Mouse (Mus musculus): ENCODE measurements around the gene Il5ra.

DNA sequence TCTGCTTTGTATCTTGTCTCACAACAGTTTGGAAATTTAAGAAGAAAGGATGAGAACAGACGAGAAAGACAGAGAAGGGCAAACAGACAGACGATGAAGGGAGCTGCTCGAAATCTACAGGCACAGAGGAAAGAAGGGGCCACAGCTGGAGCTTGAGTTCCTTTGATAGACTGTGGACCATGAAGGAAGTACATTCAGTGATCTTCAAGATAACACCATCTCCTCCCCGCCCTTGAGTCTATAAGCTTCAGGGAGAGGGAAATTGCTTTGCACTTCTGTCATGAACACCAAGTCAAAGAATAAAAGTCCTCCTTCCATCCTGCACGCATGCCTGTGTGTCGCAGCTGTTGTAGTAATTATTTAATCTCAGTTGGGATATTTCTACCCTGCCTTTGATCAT, 22.8 kb downstream of the Il5ra start:
- no peak for TF ChIP-seq POLR2A (IDR thresholded peaks at IDR 0.05; ENCODE audit: borderline replicate concordance, extremely low read depth, low read depth, low read length)
- no peak for TF ChIP-seq CTCF (IDR thresholded peaks at IDR 0.05; ENCODE audit: insufficient read depth, low read length)
